Mouse (Mus musculus): ENCODE measurements at regions not wholly inside any gene's neighbourhood (a gene's known extent, or its start where the extent isn't known, plus 50 kb on each side); places are given as distances from the start of the nearest gene placed in this dataset. TPM values are rescaled to one million over a fixed set of nuclear protein-coding genes. Genes with fewer than 3 reads are reported as not detected.

GRCm38 (mm10) chr14:111418531-111418930 is 256.4 kb upstream of the Slitrk5 start:
- no peak overlapping the region for H3K4me3 ChIP-seq (ENCODE audit: low read length)
- WGBS: 62% methylated on average over 3 of the region's 3 CpGs
- H3K27me3 ChIP-seq (ENCODE audit: control insufficient read depth, insufficient read depth, low read depth, low read length): no peaks in the 10 kb centered on the region
- no peak overlapping the region for H3K27ac ChIP-seq (ENCODE audit: low read length)
- H3K36me3 ChIP-seq (ENCODE audit: control insufficient read depth, insufficient read depth, low read length): no peaks in the 10 kb centered on the region
- H3K9me3 ChIP-seq (ENCODE audit: control insufficient read depth, low read length): no peaks in the 10 kb centered on the region
- H3K4me2 ChIP-seq (ENCODE audit: low read depth, low read length): no peak overlapping the region
- H3K9ac ChIP-seq (ENCODE audit: low read length): no peak overlapping the region
- no peak for ATAC-seq (ENCODE audit: low read depth)
- H3K4me1 ChIP-seq (replicated peaks; ENCODE audit: control insufficient read depth, insufficient read depth, low read length): no peaks in the 10 kb centered on the region

- WGBS: 87% methylated on average over 2 of the region's 2 CpGs
- no peak overlapping the region for H3K4me2 ChIP-seq (ENCODE audit: low read depth, low read length)
- H3K4me1 ChIP-seq (replicated peaks; ENCODE audit: control insufficient read depth, insufficient read depth, low read length): no peaks in the 10 kb centered on the region
- H3K9ac ChIP-seq (ENCODE audit: low read length): no peak overlapping the region
- no peaks in the 10 kb centered on the region for H3K9me3 ChIP-seq (ENCODE audit: control insufficient read depth, low read length)
- no peak for ATAC-seq (ENCODE audit: low read depth)
- no peaks in the 10 kb centered on the region for H3K27me3 ChIP-seq (ENCODE audit: control insufficient read depth, insufficient read depth, low read depth, low read length)
- no peak overlapping the region for H3K27ac ChIP-seq (ENCODE audit: low read length)
- no peak overlapping the region for H3K4me3 ChIP-seq (ENCODE audit: low read length)
- no peaks in the 10 kb centered on the region for H3K36me3 ChIP-seq (ENCODE audit: control insufficient read depth, insufficient read depth, low read length)
Observed at GRCm38 (mm10) chr14:111429101-111429857, 245.6 kb upstream of the Slitrk5 start.

Small RNA genes in the stretch of these regions (microRNA-seq; reads per million reads assigned to microRNA genes)
- gene Gm22802: not detected
